Mouse (Mus musculus): ENCODE results near the gene Pex5. TPM values are rescaled to one million over a fixed set of nuclear protein-coding genes. Genes with fewer than 3 reads are reported as not detected.
"Not testable (repeated sequence)": the region's sequence is repeated elsewhere in the genome, so short reads cannot be mapped to it uniquely, and the experiment has no call there.

Pex5 gene
- polyA plus RNA-seq, 1 experiment from 2014 or later, result 92.5 TPM

DNA sequence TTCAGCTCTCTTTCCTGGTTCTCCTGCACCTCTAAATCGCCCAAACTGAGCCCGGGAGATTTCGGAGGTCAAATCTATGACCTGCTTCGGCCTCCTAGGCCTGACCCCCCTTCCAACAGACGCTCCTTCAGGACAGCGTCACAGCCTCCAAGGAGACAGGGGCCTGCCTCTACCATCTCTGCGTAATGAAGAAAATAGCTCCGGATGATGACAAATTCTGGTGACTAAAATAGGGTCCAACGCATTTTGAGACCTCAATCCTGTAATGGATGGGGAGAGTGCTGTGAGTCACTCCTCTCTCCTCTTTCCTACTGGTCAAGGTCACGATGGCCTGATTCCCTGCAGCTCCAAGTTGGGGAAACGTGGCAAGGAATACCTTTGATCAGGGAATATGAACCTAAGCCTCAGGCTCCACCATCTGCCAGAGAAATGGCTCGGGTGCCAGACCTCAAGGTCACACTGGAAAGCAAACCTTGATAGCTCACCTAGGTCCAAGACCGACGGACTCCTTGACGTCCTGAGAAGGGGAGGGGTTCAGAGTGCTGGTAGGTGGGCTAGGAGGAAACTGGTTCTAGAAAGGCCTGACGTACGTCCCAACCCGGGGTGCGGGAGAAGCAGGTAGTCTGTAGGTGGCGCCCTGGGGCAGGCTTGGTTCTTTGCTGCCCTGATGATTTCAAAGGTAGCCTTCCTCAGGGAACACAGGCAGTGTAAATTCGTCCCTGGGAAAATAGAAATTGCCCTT, 651 bp upstream of the Pex5 start:
- ATAC-seq, result peak; percentile 24
- no peaks in the 10 kb centered on the region for H3K27me3 ChIP-seq (replicated peaks; ENCODE audit: control insufficient read depth, insufficient read depth, low read length)
- H3K36me3 ChIP-seq (ENCODE audit: control insufficient read depth, insufficient read depth), result peaks cover 5% of the 10 kb centered on the region; the same call in 1 of the 2 replicates
- peak overlapping the region; percentile 42 for H3K27ac ChIP-seq (ENCODE audit: low read length)
- peaks cover 13% of the 10 kb centered on the region for H3K4me1 ChIP-seq (replicated peaks; ENCODE audit: control insufficient read depth, insufficient read depth, low read length)
- peak overlapping the region; percentile 69 for H3K4me3 ChIP-seq (replicated peaks; ENCODE audit: low read length)
- peak overlapping the region; percentile 75 for H3K4me2 ChIP-seq (ENCODE audit: low read length)
- H3K9me3 ChIP-seq (ENCODE audit: control insufficient read depth, low read length), result no peaks in the 10 kb centered on the region
- H3K9ac ChIP-seq (replicated peaks; ENCODE audit: low read depth, low read length), result peak overlapping the region; percentile 55
- 7% methylated on average over 21 of the region's 21 CpGs for WGBS

DNA sequence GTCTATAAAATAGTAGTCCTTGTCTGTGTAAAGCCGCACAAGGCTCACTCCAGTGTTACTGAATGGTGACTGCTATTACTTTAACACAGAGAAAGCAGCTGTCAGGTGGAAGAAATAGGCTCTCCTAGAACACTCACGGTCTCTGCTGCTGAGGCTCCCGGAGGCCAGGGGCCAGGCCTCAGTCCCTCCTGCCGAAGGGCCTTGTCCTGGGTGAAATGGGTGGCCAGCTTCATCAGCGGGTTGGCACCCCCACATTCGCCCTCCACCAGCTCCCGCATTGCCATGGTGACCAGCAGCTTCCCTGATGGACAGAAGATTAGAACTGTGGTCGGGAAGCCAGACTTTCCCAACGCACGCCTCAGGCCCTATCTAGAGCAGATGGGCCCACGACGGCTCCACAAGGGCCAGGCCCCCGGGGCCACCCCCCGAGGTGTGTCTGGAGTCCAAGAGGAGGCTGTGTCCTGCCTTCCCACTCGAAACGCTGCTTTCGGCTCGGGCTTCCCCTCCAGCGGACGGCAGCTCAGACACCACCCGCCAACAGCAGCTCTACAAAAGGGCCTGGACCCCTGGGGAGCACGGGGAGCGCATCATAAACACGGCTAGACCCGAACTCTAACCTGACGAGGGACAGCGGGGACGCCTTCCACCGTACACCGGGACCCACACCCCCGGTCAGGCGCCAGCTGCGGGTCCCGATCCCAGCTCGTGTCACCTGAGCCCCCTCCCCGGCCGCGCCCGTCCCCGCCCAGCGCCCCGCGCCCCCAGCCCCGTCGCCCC, 529 bp downstream of the Pex5 start:
- WGBS, result 2% methylated on average over 40 of the region's 45 CpGs
- Histone ChIP-seq H3K4me1 (replicated peaks; ENCODE audit: control insufficient read depth, insufficient read depth, low read length) (peaks cover 13% of the 10 kb centered on the region), H3K27ac (ENCODE audit: low read length) (peak overlapping the region; percentile 65), H3K27me3 (replicated peaks; ENCODE audit: control insufficient read depth, insufficient read depth, low read length) (no peaks in the 10 kb centered on the region), H3K9ac (replicated peaks; ENCODE audit: low read depth, low read length) (peak overlapping the region; percentile 78), H3K9me3 (ENCODE audit: control insufficient read depth, low read length) (no peaks in the 10 kb centered on the region), H3K4me3 (replicated peaks; ENCODE audit: low read length) (peak overlapping the region; percentile 69), H3K36me3 (ENCODE audit: control insufficient read depth, insufficient read depth) (peaks cover 5% of the 10 kb centered on the region; the same call in 1 of the 2 replicates), H3K4me2 (ENCODE audit: low read length) (peak overlapping the region; percentile 51)
- ATAC-seq, result peak; percentile 64

- H3K9me3 ChIP-seq (ENCODE audit: control insufficient read depth, low read length), result no peaks in the 10 kb centered on the region
- WGBS, result 59% methylated on average over 3 of the region's 3 CpGs
- H3K4me3 ChIP-seq (replicated peaks; ENCODE audit: low read length), result peak overlapping the region; percentile 69
- H3K4me2 ChIP-seq (ENCODE audit: low read length), result peak overlapping the region; percentile 51
- no peak for ATAC-seq
- no peaks in the 10 kb centered on the region for H3K27me3 ChIP-seq (replicated peaks; ENCODE audit: control insufficient read depth, insufficient read depth, low read length)
- peaks cover 13% of the 10 kb centered on the region for H3K4me1 ChIP-seq (replicated peaks; ENCODE audit: control insufficient read depth, insufficient read depth, low read length)
- H3K27ac ChIP-seq (ENCODE audit: low read length), result peak overlapping the region; percentile 65; the same call in 1 of the 2 replicates
- peaks cover 7% of the 10 kb centered on the region; the same call in 1 of the 2 replicates for H3K36me3 ChIP-seq (ENCODE audit: control insufficient read depth, insufficient read depth)
- peak overlapping the region; percentile 78 for H3K9ac ChIP-seq (replicated peaks; ENCODE audit: low read depth, low read length)
Measured at GRCm38 (mm10) chr6:124413770-124414149, 1.1 kb downstream of the Pex5 start.

DNA sequence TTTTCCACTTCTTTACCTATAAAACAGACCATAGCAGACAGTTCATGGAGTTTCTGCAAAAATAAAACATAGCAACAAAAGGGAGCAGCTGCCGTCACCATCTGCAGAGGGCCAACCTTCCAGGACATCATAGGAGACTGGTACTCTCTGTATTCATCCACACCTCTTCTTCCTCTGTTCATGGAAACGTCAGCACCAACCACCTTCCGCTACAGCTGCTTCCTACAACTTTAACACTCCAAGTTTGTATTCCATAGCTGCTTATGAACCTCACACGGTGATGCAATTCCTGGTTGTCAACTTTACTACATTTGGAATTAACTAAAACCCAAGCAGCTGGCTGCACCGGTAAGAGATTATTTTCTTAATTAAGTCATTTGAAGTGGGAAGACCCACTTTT, 6.5 kb downstream of the Pex5 start:
- Histone ChIP-seq H3K4me2 (ENCODE audit: low read length) (no peak overlapping the region), H3K36me3 (ENCODE audit: control insufficient read depth, insufficient read depth) (peaks cover 25% of the 10 kb centered on the region), H3K9me3 (ENCODE audit: control insufficient read depth, low read length) (no peaks in the 10 kb centered on the region), H3K9ac (replicated peaks; ENCODE audit: low read depth, low read length) (no peak overlapping the region), H3K27ac (ENCODE audit: low read length) (no peak overlapping the region), H3K27me3 (replicated peaks; ENCODE audit: control insufficient read depth, insufficient read depth, low read length) (no peaks in the 10 kb centered on the region), H3K4me1 (replicated peaks; ENCODE audit: control insufficient read depth, insufficient read depth, low read length) (peaks cover 4% of the 10 kb centered on the region), H3K4me3 (replicated peaks; ENCODE audit: low read length) (no peak overlapping the region)
- WGBS, result 90% methylated on average over 5 of the region's 5 CpGs
- no peak for ATAC-seq

GRCm38 (mm10) chr6:124407180-124407579, 7.7 kb downstream of the Pex5 start:
- peaks cover 35% of the 10 kb centered on the region for H3K36me3 ChIP-seq (ENCODE audit: control insufficient read depth, insufficient read depth)
- no peaks in the 10 kb centered on the region; the same call in 1 of the 2 replicates for H3K4me1 ChIP-seq (replicated peaks; ENCODE audit: control insufficient read depth, insufficient read depth, low read length)

GRCm38 (mm10) chr6:124406326-124406725, 8.5 kb downstream of the Pex5 start:
- H3K36me3 ChIP-seq (ENCODE audit: control insufficient read depth, insufficient read depth), result peaks cover 33% of the 10 kb centered on the region

More at GRCm38 (mm10) chr6:124407180-124407579, 7.7 kb downstream of the Pex5 start:
- Histone ChIP-seq H3K27me3 (replicated peaks; ENCODE audit: control insufficient read depth, insufficient read depth, low read length) (no peaks in the 10 kb centered on the region), H3K4me2 (ENCODE audit: low read length) (no peak overlapping the region), H3K27ac (ENCODE audit: low read length) (no peak overlapping the region), H3K4me3 (replicated peaks; ENCODE audit: low read length) (no peak overlapping the region), H3K9ac (replicated peaks; ENCODE audit: low read depth, low read length) (no peak overlapping the region), H3K9me3 (ENCODE audit: control insufficient read depth, low read length) (no peaks in the 10 kb centered on the region)
- 0 out of 2 replicates have a peak, but pooled peaks have one; percentile 19 for ATAC-seq

DNA sequence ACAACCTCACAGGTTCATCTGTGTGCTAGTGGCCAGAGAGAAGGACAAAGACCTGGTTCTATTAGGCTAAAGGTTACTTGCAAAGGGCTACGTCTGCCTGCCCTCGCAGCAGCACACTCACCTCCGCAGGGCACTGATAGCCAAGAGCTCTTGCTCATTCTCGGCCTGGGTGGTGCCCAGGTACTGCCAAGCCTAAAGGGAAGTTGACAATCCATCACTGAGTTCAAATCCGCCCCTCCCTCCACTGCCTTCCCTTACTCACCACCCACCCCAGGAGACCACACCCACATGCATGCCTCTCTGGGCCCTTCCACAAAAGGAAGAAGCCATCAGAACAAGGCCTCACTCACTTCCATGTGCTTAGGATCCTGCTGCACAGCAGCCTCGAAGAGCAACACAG, 15.1 kb downstream of the Pex5 start:
- Histone ChIP-seq H3K9me3 (ENCODE audit: control insufficient read depth, low read length) (peaks cover under 1% of the 10 kb centered on the region), H3K36me3 (ENCODE audit: control insufficient read depth, insufficient read depth) (peaks cover 63% of the 10 kb centered on the region), H3K4me1 (replicated peaks; ENCODE audit: control insufficient read depth, insufficient read depth, low read length) (no peaks in the 10 kb centered on the region), H3K27ac (ENCODE audit: low read length) (no peak overlapping the region), H3K4me2 (ENCODE audit: low read length) (no peak overlapping the region), H3K27me3 (replicated peaks; ENCODE audit: control insufficient read depth, insufficient read depth, low read length) (no peaks in the 10 kb centered on the region), H3K4me3 (replicated peaks; ENCODE audit: low read length) (no peak overlapping the region), H3K9ac (replicated peaks; ENCODE audit: low read depth, low read length) (no peak overlapping the region)
- no peak for ATAC-seq
- WGBS, result 95% methylated on average over 6 of the region's 6 CpGs

More at GRCm38 (mm10) chr6:124406326-124406725, 8.5 kb downstream of the Pex5 start:
- Histone ChIP-seq H3K4me2 (ENCODE audit: low read length) (no peak overlapping the region), H3K27ac (ENCODE audit: low read length) (no peak overlapping the region), H3K9ac (replicated peaks; ENCODE audit: low read depth, low read length) (no peak overlapping the region), H3K4me1 (replicated peaks; ENCODE audit: control insufficient read depth, insufficient read depth, low read length) (no peaks in the 10 kb centered on the region; the same call in 1 of the 2 replicates), H3K9me3 (ENCODE audit: control insufficient read depth, low read length) (no peaks in the 10 kb centered on the region), H3K27me3 (replicated peaks; ENCODE audit: control insufficient read depth, insufficient read depth, low read length) (no peaks in the 10 kb centered on the region), H3K4me3 (replicated peaks; ENCODE audit: low read length) (no peak overlapping the region)
- 95% methylated on average over 10 of the region's 10 CpGs for WGBS
- ATAC-seq, result no peak

GRCm38 (mm10) chr6:124394991-124395390, 19.9 kb downstream of the Pex5 start:
- H3K4me3 ChIP-seq (replicated peaks; ENCODE audit: low read length); H3K9ac ChIP-seq (replicated peaks; ENCODE audit: low read depth, low read length); H3K4me2 ChIP-seq (ENCODE audit: low read length); H3K27ac ChIP-seq (ENCODE audit: low read length); H3K4me1 ChIP-seq (replicated peaks; ENCODE audit: control insufficient read depth, insufficient read depth, low read length); H3K9me3 ChIP-seq (ENCODE audit: control insufficient read depth, low read length); ATAC-seq; H3K27me3 ChIP-seq (replicated peaks; ENCODE audit: control insufficient read depth, insufficient read depth, low read length): not testable (repeated sequence)
- H3K36me3 ChIP-seq (ENCODE audit: control insufficient read depth, insufficient read depth), result peaks cover 28% of the 10 kb centered on the region
- 99% methylated on average over 3 of the region's 3 CpGs for WGBS

GRCm38 (mm10) chr6:124380142-124380541, 34.7 kb downstream of the Pex5 start:
- Histone ChIP-seq H3K27me3 (replicated peaks; ENCODE audit: control insufficient read depth, insufficient read depth, low read length) (no peaks in the 10 kb centered on the region), H3K4me3 (replicated peaks; ENCODE audit: low read length) (no peak overlapping the region), H3K4me2 (ENCODE audit: low read length) (no peak overlapping the region), H3K4me1 (replicated peaks; ENCODE audit: control insufficient read depth, insufficient read depth, low read length) (no peaks in the 10 kb centered on the region), H3K9me3 (ENCODE audit: control insufficient read depth, low read length) (0 out of 2 replicates have a peak, but pooled peaks cover 1% of the 10 kb centered on the region), H3K9ac (replicated peaks; ENCODE audit: low read depth, low read length) (no peak overlapping the region), H3K27ac (ENCODE audit: low read length) (no peak overlapping the region), H3K36me3 (ENCODE audit: control insufficient read depth, insufficient read depth) (no peaks in the 10 kb centered on the region)
- 56% methylated on average over 5 of the region's 5 CpGs for whole genome bisulfite sequencing
- ATAC-seq, result no peak

Measured in forebrain, embryonic 16.5 days (tissue).